Mouse (Mus musculus) heart, postnatal 0 days (tissue): ENCODE measurements around the gene Nr6a1. TPM values are rescaled to one million over a fixed set of nuclear protein-coding genes. Genes with fewer than 3 reads are reported as not detected.

Experiments used
- ATAC-seq: fragments of 200-750 bp; cut with Nextera tagmentation; 2 replicates; pipeline ENCODE4 v1.8.0; 2017; ENCODE audit warnings: low read depth, moderate number of reproducible peaks, moderate library complexity; ENCODE audit not compliant: insufficient read depth
- DNase-seq: peaks from one replicate; pipeline ENCODE4 v3.0.0-alpha.2; 2016; ENCODE audit warnings: low spot score
- H3K27ac ChIP-seq: fragments of 300-500 bp; sonication (generic); 2 replicates; pipeline ENCODE4 v1.5.1; 2014; ENCODE audit warnings: low read depth, mild to moderate bottlenecking
- H3K27me3 ChIP-seq: fragments of 300-500 bp; sonication (generic); 2 replicates; pipeline ENCODE4 v1.6.1; 2014; ENCODE audit warnings: low read length, mixed read lengths; ENCODE audit not compliant: control insufficient read depth, insufficient read depth
- H3K36me3 ChIP-seq: fragments of 300-500 bp; sonication (generic); replicated peaks from 2 replicates; pipeline ENCODE4 v1.6.1; 2014; ENCODE audit warnings: low read length, mixed read lengths; ENCODE audit not compliant: control insufficient read depth, insufficient read depth
- H3K4me1 ChIP-seq: fragments of 300-500 bp; sonication (generic); 2 replicates; pipeline ENCODE4 v1.6.1; 2014; ENCODE audit warnings: antibody characterized with exemption; ENCODE audit not compliant: control insufficient read depth, insufficient read depth
- H3K4me2 ChIP-seq: fragments of 300-500 bp; sonication (generic); 2 replicates; pipeline ENCODE4 v1.6.1; 2014; ENCODE audit warnings: low read depth, mild to moderate bottlenecking, low read length, moderate library complexity
- H3K4me3 ChIP-seq: fragments of 300-500 bp; sonication (generic); 2 replicates; pipeline ENCODE4 v1.5.1; 2014; ENCODE audit warnings: low read depth, low read length
- H3K9ac ChIP-seq: fragments of 300-500 bp; sonication (generic); replicated peaks from 2 replicates; pipeline ENCODE4 v1.6.1; 2014; ENCODE audit warnings: low read depth, low read length, mixed read lengths
- H3K9me3 ChIP-seq: fragments of 300-500 bp; sonication (generic); replicated peaks from 2 replicates; pipeline ENCODE4 v1.6.1; 2016; ENCODE audit warnings: low read length; ENCODE audit not compliant: control insufficient read depth
- CTCF ChIP-seq: IDR thresholded peaks from 2 replicates; pipeline ENCODE4 v1.5.1; 2016; ENCODE audit warnings: antibody characterized with exemption, control low read depth, low read depth
- EP300 ChIP-seq: IDR thresholded peaks from 2 replicates; pipeline ENCODE4 v1.6.1; 2016; ENCODE audit warnings: antibody characterized with exemption, low read depth
- WGBS: fragments of 180-500 bp; shearing (Covaris S2); extraction: QIAGEN DNeasy Blood & Tissue Kit; methylation state at CpG from one replicate; pipeline ENCODE4 v1.1.7; 2014; 5-methylcytosine and 5-hydroxymethylcytosine counted together
- polyA plus RNA-seq: library from polyadenylated mRNA; unstranded; fragments of >200 nt; fragmentation: Nextera tagmentation; extraction: Ambion mirVana; gene quantifications from 2 replicates; pipeline ENCODE4 v1.2.1, GENCODE M21; 2015
- total RNA-seq: library from RNA; depleted of rRNA; stranded (reverse); fragments of >200 nt; gene quantifications from 2 replicates; pipeline ENCODE4 v1.2.3, GENCODE M21; 2014; ENCODE audit warnings: low replicate concordance

The Nr6a1 gene
- total and polyA plus RNA-seq, 2 experiments from 2014 or later: 0.31 to 0.99 TPM

GRCm38 (mm10) chr2:38921374-38921773 lies 6.1 kb downstream of the Nr6a1 start:
- Histone ChIP-seq H3K27me3 (peaks cover 20% of the 10 kb centered on the region), H3K36me3 (no peaks in the 10 kb centered on the region), H3K4me1 (0 out of 2 replicates have a peak, but pooled peaks cover 6% of the 10 kb centered on the region), H3K27ac (no peak overlapping the region), H3K4me2 (no peak overlapping the region), H3K9me3 (no peaks in the 10 kb centered on the region), H3K9ac (no peak overlapping the region), H3K4me3 (no peak overlapping the region)
- 33% methylated on average over 1 of the region's 1 CpGs for WGBS
- TF ChIP-seq EP300 (no peak), CTCF (no peak)
- DNase-seq: no peak
- ATAC-seq: no peak

GRCm38 (mm10) chr2:38916947-38917691 lies 10.4 kb downstream of the Nr6a1 start:
- no peak overlapping the region for H3K4me3 ChIP-seq
- no peaks in the 10 kb centered on the region for H3K9me3 ChIP-seq
- WGBS: 54% methylated on average over 4 of the region's 4 CpGs
- no peaks in the 10 kb centered on the region for H3K36me3 ChIP-seq
- H3K27ac ChIP-seq: no peak overlapping the region
- H3K9ac ChIP-seq: no peak overlapping the region
- no peak for DNase-seq
- no peak for ATAC-seq
- TF ChIP-seq EP300: no peak
- no peak for TF ChIP-seq CTCF
- no peak overlapping the region for H3K4me2 ChIP-seq
- no peaks in the 10 kb centered on the region for H3K27me3 ChIP-seq
- H3K4me1 ChIP-seq: no peaks in the 10 kb centered on the region

GRCm38 (mm10) chr2:38914965-38915364 lies 12.5 kb downstream of the Nr6a1 start:
- H3K27me3 ChIP-seq: no peaks in the 10 kb centered on the region
- H3K9ac ChIP-seq: no peak overlapping the region
- TF ChIP-seq CTCF (no peak), EP300 (no peak)
- no peaks in the 10 kb centered on the region for H3K9me3 ChIP-seq
- DNase-seq (no peak), ATAC-seq (no peak)
- no peak overlapping the region for H3K27ac ChIP-seq
- H3K4me3 ChIP-seq: no peak overlapping the region
- 66% methylated on average over 4 of the region's 4 CpGs for whole genome bisulfite sequencing
- H3K4me1 ChIP-seq: no peaks in the 10 kb centered on the region
- H3K4me2 ChIP-seq: no peak overlapping the region
- no peaks in the 10 kb centered on the region for H3K36me3 ChIP-seq

- WGBS: 81% methylated on average over 1 of the region's 1 CpGs
- H3K9ac ChIP-seq: no peak overlapping the region
- ATAC-seq (no peak), DNase-seq (no peak)
- H3K36me3 ChIP-seq: no peaks in the 10 kb centered on the region
- no peak overlapping the region for H3K27ac ChIP-seq
- no peak overlapping the region for H3K4me2 ChIP-seq
- H3K9me3 ChIP-seq: no peaks in the 10 kb centered on the region
- no peaks in the 10 kb centered on the region for H3K4me1 ChIP-seq
- H3K27me3 ChIP-seq: no peaks in the 10 kb centered on the region
- H3K4me3 ChIP-seq: no peak overlapping the region
- TF ChIP-seq CTCF: no peak
- no peak for TF ChIP-seq EP300
Measured at GRCm38 (mm10) chr2:38914517-38914916, 13.0 kb downstream of the Nr6a1 start.

- TF ChIP-seq EP300: no peak
- TF ChIP-seq CTCF: no peak
- no peak overlapping the region for H3K4me3 ChIP-seq
- no peak overlapping the region for H3K9ac ChIP-seq
- H3K9me3 ChIP-seq: no peaks in the 10 kb centered on the region
- H3K27ac ChIP-seq: no peak overlapping the region
- WGBS: 46% methylated on average over 1 of the region's 1 CpGs
- ATAC-seq (no peak), DNase-seq (no peak)
- H3K4me2 ChIP-seq: no peak overlapping the region
- no peaks in the 10 kb centered on the region for H3K4me1 ChIP-seq
- no peaks in the 10 kb centered on the region for H3K36me3 ChIP-seq
- no peaks in the 10 kb centered on the region for H3K27me3 ChIP-seq
Measured at GRCm38 (mm10) chr2:38908604-38909003, 18.9 kb downstream of the Nr6a1 start.

DNA sequence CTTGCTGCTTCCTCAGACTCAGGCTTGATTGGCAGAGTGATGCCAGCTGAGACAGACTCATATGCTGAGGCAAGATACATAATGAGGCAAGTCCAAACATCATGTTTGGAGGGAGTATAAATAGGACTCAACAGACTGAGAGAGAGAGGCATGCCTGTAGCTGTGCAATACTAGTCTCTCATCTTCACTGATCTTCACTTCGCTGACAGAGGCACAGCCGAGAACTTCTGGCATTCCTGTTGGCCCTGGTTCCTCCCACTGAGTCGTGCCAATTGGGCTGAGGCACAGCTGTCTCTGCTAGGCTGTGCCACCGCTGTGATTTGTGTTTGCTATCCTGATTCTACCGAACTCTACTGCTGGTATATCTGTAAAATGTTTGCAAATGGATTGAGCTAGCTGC lies 21.4 kb downstream of the Nr6a1 start:
- no peak overlapping the region for H3K9ac ChIP-seq
- 44% methylated on average over 5 of the region's 5 CpGs for WGBS
- no peak overlapping the region for H3K4me3 ChIP-seq
- H3K4me1 ChIP-seq: no peaks in the 10 kb centered on the region
- ATAC-seq: 0 out of 2 replicates have a peak, but pooled peaks have one; percentile 24
- no peaks in the 10 kb centered on the region for H3K27me3 ChIP-seq
- no peak overlapping the region for H3K4me2 ChIP-seq
- H3K27ac ChIP-seq: no peak overlapping the region
- DNase-seq: no peak
- TF ChIP-seq CTCF: no peak
- H3K9me3 ChIP-seq: no peaks in the 10 kb centered on the region
- no peaks in the 10 kb centered on the region for H3K36me3 ChIP-seq
